Mouse (Mus musculus) olfactory bulb, adult 2 months (tissue): ENCODE results near the gene Gm5108.

Experiments used
- CTCF ChIP-seq: fragments of 200-500 bp; IDR thresholded peaks from 2 replicates; pipeline ENCODE4 v1.5.1; 2012; ENCODE audit warnings: low read depth, mild to moderate bottlenecking, low read length, moderate library complexity; ENCODE audit not compliant: insufficient read depth
- POLR2A ChIP-seq: fragments of 200-500 bp; IDR thresholded peaks from 2 replicates; pipeline ENCODE4 v1.6.1; 2012; ENCODE audit warnings: mild to moderate bottlenecking, low read depth, low read length, moderate library complexity; ENCODE audit not compliant: insufficient read depth

GRCm38 (mm10) chr5:67941369-67941768 is at the start of gene Gm5108:
- TF ChIP-seq CTCF (no peak), POLR2A (no peak)
